Mouse (Mus musculus) mature B cell (primary cell): ENCODE data around the gene Spi1.
"Not testable (repeated sequence)": the region's sequence is repeated elsewhere in the genome, so short reads cannot be mapped to it uniquely, and the experiment has no call there.

Experiments used
- in situ Hi-C: fragments of 300-500 bp; cut with MboI; formaldehyde crosslinking; loops from 2 replicates; pipeline ENCODE4 v1.14.3; 2019

Spi1 gene

DNA sequence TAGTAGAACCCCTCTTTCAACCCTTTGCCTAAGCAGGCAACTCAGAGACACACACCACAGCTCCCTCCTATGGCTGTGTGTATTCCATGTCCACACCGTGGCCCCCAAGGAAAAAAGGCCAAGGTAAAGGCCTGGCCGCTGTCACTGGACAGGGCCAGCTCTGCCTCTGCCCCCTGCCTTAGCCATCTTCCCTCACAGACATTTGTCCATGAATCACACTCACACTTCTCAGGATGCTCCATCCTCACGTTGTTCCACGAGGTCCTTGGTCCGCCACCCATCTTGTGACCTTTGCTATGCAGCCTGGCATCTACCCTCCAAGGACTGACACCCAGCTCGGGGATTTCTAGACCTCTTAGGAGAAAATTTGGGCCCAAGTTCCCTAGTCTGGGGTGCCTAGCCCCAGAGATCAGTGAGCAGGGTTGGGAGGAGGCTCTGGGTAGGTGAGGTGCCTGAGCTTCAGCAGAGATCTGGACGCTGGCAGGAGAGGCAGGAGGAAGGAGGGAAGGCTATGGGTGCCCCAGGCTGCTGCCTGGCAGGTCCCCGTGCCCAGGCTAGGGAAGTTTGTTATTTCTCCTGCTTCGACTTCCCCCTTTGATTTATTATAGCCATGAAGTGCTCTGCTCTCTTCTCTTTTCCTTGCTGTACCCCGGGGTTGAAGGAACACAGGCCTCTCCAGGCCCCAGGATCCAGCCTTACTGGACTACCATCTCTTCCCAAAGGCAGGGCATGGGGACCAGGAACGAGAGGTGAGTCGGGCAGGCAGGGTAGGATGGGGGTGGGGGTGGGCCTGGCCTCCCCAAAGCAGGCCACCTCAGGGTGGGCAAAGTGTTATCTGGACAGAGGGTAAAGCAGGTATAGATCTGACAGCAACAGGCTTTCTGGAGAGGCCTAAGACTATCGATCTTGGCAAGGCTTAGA is at the start of gene Spi1:
Gene Spi1 (plus strand): TSS at position 616 of the 921 bp plus-strand sequence.
- in situ Hi-C loops, result no loop called here

DNA sequence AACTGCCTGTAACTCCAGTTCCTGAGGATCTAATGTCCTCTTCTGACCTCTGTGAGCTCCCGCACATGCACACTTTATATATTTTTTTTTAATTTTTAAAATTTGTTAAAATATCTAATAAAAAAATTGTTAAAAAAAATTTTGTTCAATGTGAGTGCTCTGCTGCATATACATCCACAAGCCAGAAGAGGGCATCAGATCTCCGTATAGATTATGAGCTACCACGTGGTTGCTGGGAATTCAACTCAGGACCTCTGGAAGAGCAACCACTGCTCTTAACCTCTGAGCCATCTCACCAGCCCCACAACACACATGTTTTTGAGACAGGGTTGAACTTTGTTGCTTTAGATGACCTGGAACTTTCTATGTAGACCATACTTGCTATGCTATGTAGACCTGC is 49.2 kb upstream of the Spi1 start:
- in situ Hi-C loops, result no loop called here

GRCm38 (mm10) chr2:91035385-91035784 is 46.8 kb upstream of the Spi1 start, which contains the start of gene Rapsn:
Rapsn (plus strand) TSS chr2:91035620.
- in situ Hi-C loops, result no loop called here

- in situ Hi-C loops, result no loop called here
Measured at GRCm38 (mm10) chr2:91041786-91042185, 40.4 kb upstream of the Spi1 start.

GRCm38 (mm10) chr2:91042651-91043398 is 39.4 kb upstream of the Spi1 start:
- in situ Hi-C loops, result no loop called here

GRCm38 (mm10) chr2:91044727-91045126 is 37.5 kb upstream of the Spi1 start:
- in situ Hi-C loops, result no loop called here

GRCm38 (mm10) chr2:91045805-91046204 is 36.4 kb upstream of the Spi1 start:
- in situ Hi-C loops, result not testable (repeated sequence)

- in situ Hi-C loops, result no loop called here
Measured at GRCm38 (mm10) chr2:91047359-91047758, 34.8 kb upstream of the Spi1 start.

GRCm38 (mm10) chr2:91051917-91052316 is 30.3 kb upstream of the Spi1 start:
- in situ Hi-C loops, result no loop called here

- in situ Hi-C loops, result no loop called here
Measured at GRCm38 (mm10) chr2:91052752-91053151, 29.4 kb upstream of the Spi1 start.

GRCm38 (mm10) chr2:91053181-91053933 is 28.8 kb upstream of the Spi1 start:
- in situ Hi-C loops, result no loop called here

DNA sequence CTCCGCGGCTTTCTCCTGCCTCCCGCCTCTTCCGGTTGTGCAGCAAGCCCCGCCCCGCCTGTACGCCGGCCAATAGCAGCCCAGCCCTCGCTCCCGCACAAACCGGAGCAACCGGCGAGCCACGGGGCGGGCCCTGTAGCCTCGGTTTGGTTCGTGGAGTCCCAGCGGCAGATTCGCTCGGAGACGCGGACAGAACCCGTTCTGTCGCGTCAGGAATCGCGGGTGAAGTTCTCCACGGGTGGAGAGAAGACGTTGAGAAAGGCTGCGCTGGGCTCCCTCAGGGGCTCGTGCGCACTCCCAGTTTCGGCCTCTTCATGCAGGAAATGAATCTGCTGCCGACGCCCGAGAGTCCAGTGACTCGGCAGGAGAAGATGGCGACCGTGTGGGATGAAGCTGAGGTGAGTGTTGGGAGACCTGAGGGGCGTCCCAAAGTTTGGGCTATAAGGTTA is 28.2 kb upstream of the Spi1 start, which contains the start of gene Psmc3:
Gene Psmc3 (plus strand): TSS at position 76 of the 449 bp plus-strand sequence.
- in situ Hi-C loops, result no loop called here

DNA sequence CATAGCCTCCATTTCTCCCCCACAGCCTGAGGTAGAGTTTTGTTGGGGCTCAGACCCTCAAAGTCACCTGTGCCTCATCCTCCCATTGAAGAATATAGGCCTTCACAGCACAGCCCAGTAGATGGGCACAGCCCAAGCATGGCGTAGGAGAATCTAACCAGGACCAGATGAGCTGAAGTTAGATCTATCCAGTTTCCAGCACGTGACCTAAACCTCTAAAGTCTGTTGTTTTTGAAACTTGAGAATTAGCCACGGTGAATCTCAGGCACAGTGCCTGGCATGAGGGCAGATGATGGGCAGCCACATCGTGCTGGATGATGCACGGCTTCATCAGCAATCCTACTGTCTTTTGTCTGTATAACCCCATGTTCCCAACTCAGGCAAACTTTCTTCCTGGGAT is 23.8 kb upstream of the Spi1 start:
- in situ Hi-C loops, result no loop called here

GRCm38 (mm10) chr2:91059376-91059775 is 22.8 kb upstream of the Spi1 start:
- in situ Hi-C loops, result no loop called here

DNA sequence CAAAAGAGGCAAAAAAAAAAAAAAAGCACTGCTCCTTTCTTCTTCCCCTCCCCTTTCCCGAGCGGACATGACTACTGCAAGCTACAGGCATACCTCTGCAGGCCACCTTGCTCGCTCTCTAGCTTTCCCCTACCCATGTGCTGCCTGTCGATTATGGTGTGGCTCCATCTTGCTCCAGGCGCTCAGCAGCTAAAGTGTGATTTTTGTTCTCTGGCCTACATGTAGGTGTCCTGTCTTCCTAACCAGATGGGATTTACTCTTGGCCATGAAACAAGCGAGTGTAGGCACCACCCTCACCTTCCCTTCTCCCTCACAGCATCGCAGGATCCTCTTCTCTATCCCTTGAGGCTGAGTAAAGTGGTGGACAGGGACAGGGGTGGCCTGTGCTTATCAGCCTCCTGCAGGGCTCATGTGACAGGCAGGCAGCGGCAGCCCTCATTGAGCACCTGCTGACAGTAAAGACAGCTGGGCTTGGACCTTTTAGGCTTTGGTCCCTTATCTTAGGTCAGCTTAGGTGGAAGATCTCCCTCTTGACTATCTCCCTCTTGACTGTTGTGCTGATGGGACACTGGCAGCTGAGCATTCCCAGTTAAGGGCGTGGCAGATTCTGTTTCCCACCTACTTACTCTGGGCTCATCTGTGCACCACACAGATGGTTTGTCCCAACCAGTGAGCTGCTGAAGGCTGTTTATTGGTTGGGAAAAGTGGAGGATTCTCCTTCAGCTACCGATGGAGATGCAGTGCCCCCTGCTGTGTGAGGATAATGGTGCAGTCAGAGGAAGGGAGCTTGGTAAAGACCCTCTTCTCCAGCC is 21.4 kb upstream of the Spi1 start:
- in situ Hi-C loops, result no loop called here

DNA sequence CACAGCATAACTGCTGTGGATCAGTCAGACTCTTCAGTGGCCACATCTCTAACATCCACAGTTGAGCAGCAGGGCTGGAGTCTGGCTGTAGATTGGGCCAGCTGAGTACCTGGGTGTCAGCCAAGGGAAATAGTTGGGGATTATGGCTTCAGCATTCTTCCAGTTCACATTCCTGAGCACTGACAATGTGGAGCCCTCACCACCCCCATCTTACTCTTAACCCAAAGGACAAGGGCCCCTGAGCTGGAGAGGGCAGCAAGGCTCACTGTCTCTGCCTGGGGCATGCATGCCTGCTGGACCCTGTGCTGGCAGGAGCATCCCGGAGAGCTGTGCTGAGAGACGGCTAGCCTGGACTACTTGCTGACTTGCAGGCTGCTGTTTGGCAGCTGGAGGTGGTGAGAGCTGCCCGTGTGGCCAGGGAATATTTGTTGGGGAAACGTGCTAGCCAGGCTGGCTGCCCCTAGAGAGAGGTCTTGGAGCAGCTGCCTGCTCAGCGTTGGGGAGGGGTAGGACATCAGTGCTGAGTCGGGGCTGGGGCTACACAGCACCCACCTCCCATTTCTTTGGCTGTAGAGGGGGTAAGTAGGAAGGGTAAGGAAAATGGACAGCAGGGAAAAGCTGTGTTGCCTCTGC is 20.2 kb upstream of the Spi1 start:
- in situ Hi-C loops, result no loop called here

- in situ Hi-C loops, result no loop called here
Measured at GRCm38 (mm10) chr2:91062779-91063606, 19.2 kb upstream of the Spi1 start.

GRCm38 (mm10) chr2:91064211-91064610 is 18.0 kb upstream of the Spi1 start:
- in situ Hi-C loops, result no loop called here

DNA sequence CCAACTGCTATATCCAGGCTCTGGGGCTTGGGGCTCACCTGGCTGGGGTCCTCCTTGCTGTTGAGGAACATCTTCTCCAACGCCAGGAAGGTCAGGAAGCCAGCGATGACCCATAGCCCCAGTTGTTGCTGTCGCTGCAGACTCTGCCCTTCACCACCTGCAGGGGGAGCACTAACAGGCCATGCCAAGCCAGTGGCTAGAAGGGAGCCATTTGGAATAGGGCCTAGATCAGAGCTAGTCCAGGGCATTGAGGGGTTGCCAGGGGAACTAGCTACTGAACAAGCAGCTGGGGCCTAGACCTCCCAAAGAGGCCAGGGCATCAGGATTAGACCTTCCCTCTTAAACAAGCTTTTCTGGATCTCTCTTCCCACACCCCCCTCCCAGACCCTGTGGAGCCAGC is 16.6 kb upstream of the Spi1 start:
- in situ Hi-C loops, result no loop called here

DNA sequence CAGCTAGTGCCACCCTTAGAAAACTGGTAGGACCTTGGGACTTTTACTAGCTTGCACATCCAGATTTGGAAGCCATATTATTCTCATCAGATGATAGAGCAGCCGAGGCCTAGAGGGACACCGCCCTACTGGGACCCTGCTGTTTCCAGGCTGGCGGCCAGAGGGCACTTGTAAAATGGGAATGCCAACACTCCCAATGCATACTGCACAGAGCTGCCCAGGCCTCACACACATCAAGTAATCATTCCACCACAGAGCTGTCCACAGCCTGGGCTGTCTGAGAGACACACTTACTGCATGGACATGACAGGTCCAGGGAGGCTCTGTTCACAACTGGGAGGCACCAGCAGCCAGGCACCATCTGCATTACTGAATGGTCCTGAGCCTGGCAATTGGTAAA is 15.7 kb upstream of the Spi1 start:
- in situ Hi-C loops, result no loop called here
